Mouse (Mus musculus): ENCODE measurements at regions not wholly inside any gene's neighbourhood (a gene's known extent, or its start where the extent isn't known, plus 50 kb on each side); places are given as distances from the start of the nearest gene placed in this dataset.

GRCm38 (mm10) chr6:103832808-103833207 is 322.4 kb downstream of the Chl1 start:
- TF ChIP-seq CTCF (conservative IDR thresholded peaks at IDR 0.05; ENCODE audit: insufficient read depth, insufficient read length, low read depth, low read length): no peak
- TF ChIP-seq POLR2A (IDR thresholded peaks at IDR 0.05; ENCODE audit: low read depth, low read length): no peak
